Mouse (Mus musculus): ENCODE data around the gene Stard8. TPM values are rescaled to one million over a fixed set of nuclear protein-coding genes. Genes with fewer than 3 reads are reported as not detected.

Gene Stard8
- total and polyA plus RNA-seq, 3 experiments, result 0.39 to 2.3 TPM; not detected in 1

DNA sequence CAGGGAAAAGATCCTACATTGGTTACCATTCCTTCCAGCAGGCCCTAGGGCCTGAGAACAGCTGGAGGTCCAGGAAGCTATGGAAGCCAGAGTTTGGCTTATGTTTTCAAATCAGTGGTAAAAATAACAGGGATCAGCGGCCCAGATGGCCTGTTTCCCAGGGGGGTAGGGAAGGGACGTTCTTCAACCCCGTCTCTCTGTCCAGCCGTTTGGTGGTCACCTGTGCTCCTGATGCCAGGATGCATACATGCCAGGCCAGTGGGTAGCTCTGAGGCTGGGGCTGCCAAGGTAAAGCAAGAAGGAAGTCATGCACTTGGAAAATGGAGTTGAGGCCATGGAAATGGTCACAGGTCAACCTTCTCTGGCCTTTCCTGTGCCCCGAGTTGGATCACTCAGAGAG lies 7.5 kb downstream of the Stard8 start:
- DNase-seq (ENCODE audit: low read depth, low spot score), result no peak
- TF ChIP-seq MYB (IDR thresholded peaks at IDR 0.05; ENCODE audit: low read depth, low read length) (no peak), ZNF384 (IDR thresholded peaks at IDR 0.05; ENCODE audit: low read depth, low read length) (no peak), E2F4 (IDR thresholded peaks at IDR 0.05; ENCODE audit: borderline replicate concordance, low read depth, low read length) (no peak), MXI1 (IDR thresholded peaks at IDR 0.05; ENCODE audit: low read depth, low read length) (no peak), TBP (IDR thresholded peaks at IDR 0.05; ENCODE audit: low read depth, low read length) (no peak), SIN3A (IDR thresholded peaks at IDR 0.05; ENCODE audit: low read length) (no peak)
- no peak overlapping the region for H3K27ac ChIP-seq (ENCODE audit: control insufficient read depth, low read depth, low read length)
- no peaks in the 10 kb centered on the region for H3K27me3 ChIP-seq (ENCODE audit: control insufficient read depth in 1 of 2, insufficient read depth in 2 of 2, low read length in 2 of 2)
- no peak overlapping the region for H3K4me3 ChIP-seq (ENCODE audit: control insufficient read depth in 1 of 2, insufficient read depth in 1 of 2, low read depth in 2 of 2, low read length in 2 of 2)
- no peaks in the 10 kb centered on the region for H3K36me3 ChIP-seq (ENCODE audit: control insufficient read depth in 1 of 2, insufficient read depth in 2 of 2, low read length in 2 of 2)
- H3K9ac ChIP-seq (ENCODE audit: control insufficient read depth, low read depth, low read length, poor library complexity, severe bottlenecking), result no peak overlapping the region
- H3K9me3 ChIP-seq (replicated peaks; ENCODE audit: insufficient read depth, low read length), result no peaks in the 10 kb centered on the region
- no peaks in the 10 kb centered on the region for H3K4me1 ChIP-seq (ENCODE audit: control insufficient read depth in 1 of 2, insufficient read depth in 2 of 2, low read length in 2 of 2)
- H3K79me2 ChIP-seq (ENCODE audit: control insufficient read depth, insufficient read depth, low read length, poor library complexity), result no peaks in the 10 kb centered on the region

DNA sequence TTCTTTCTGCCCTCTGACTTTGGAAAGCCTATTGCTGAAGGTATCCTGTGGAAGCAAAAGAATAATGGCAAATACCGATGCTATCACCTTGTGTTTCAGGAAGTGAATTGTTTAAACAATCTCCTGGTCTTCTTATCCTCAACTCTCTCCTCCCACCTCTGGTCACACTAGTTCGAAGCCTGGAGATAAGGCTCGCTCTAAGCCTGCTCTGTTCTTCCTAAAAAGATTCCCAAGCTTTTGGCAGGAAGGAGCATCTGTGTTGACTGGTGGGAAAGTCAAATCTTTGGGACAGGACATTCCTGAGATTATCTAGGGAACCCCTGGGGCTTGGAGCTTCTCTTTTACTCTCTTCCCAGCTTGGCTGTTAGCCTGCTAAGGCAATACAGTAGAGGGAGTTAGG lies 8.2 kb downstream of the Stard8 start:
- no peaks in the 10 kb centered on the region for H3K4me1 ChIP-seq (ENCODE audit: control insufficient read depth in 1 of 2, insufficient read depth in 2 of 2, low read length in 2 of 2)
- H3K79me2 ChIP-seq (ENCODE audit: control insufficient read depth, insufficient read depth, low read length, poor library complexity), result no peaks in the 10 kb centered on the region
- TF ChIP-seq KAT2A (conservative IDR thresholded peaks at IDR 0.05; ENCODE audit: low read depth, low read length) (no peak), USF2 (IDR thresholded peaks at IDR 0.05; ENCODE audit: borderline replicate concordance in 1 of 2, insufficient read depth in 1 of 2, low read depth in 1 of 2, low read length in 2 of 2) (no peak), NELFE (IDR thresholded peaks at IDR 0.05; ENCODE audit: low read depth, low read length) (no peak), ZNF384 (IDR thresholded peaks at IDR 0.05; ENCODE audit: low read depth, low read length) (no peak), RCOR1 (IDR thresholded peaks at IDR 0.05; ENCODE audit: low read depth, low read length) (no peak), ZC3H11A (IDR thresholded peaks at IDR 0.05; ENCODE audit: low read depth, low read length) (no peak), ELF1 (IDR thresholded peaks at IDR 0.05; ENCODE audit: low read depth, low read length) (no peak), GABPA (IDR thresholded peaks at IDR 0.05; ENCODE audit: low read depth, low read length) (no peak), MAZ (IDR thresholded peaks at IDR 0.05; ENCODE audit: low read depth, low read length) (no peak), POLR2A (IDR thresholded peaks at IDR 0.05; ENCODE audit: control insufficient read depth in 1 of 2, insufficient read depth in 1 of 2, low read depth in 1 of 2, low read length in 2 of 2, poor library complexity in 1 of 2) (no peak), GATA1 (IDR thresholded peaks at IDR 0.05; ENCODE audit: low read depth, low read length) (no peak)
- H3K9me3 ChIP-seq (replicated peaks; ENCODE audit: insufficient read depth, low read length), result no peaks in the 10 kb centered on the region
- no peaks in the 10 kb centered on the region for H3K27me3 ChIP-seq (ENCODE audit: control insufficient read depth in 1 of 2, insufficient read depth in 2 of 2, low read length in 2 of 2)
- H3K27ac ChIP-seq (ENCODE audit: control insufficient read depth, low read depth, low read length), result no peak overlapping the region
- no peaks in the 10 kb centered on the region for H3K36me3 ChIP-seq (ENCODE audit: control insufficient read depth in 1 of 2, insufficient read depth in 2 of 2, low read length in 2 of 2)
- no peak overlapping the region for H3K9ac ChIP-seq (ENCODE audit: control insufficient read depth, low read depth, low read length, poor library complexity, severe bottlenecking)
- DNase-seq (ENCODE audit: low read depth, low spot score), result no peak
- H3K4me3 ChIP-seq (ENCODE audit: control insufficient read depth in 1 of 2, insufficient read depth in 1 of 2, low read depth in 2 of 2, low read length in 2 of 2), result no peak overlapping the region

DNA sequence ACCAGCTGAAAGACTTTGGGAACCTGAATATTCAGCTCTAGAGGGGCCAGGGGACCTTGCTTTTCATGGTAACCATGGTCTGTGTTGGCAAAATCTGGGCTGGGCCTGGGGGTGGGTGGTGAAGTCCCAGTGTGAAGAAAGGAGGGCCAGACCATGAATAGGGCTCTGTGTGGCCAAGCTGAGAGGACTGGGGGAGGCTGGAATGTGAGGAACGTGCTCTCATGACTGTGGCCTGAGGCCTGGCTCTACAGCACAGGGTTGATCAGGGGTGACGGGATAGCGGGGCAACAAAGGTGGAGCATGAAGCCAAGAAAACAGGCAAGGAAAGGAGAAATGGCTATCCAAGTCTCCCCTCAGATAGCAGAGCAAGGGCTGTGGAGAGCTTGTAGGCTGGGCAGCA lies 9.4 kb downstream of the Stard8 start:
- H3K4me1 ChIP-seq (ENCODE audit: control insufficient read depth in 1 of 2, insufficient read depth in 2 of 2, low read length in 2 of 2), result no peaks in the 10 kb centered on the region
- H3K9ac ChIP-seq (ENCODE audit: control insufficient read depth, low read depth, low read length, poor library complexity, severe bottlenecking), result no peak overlapping the region
- no peaks in the 10 kb centered on the region for H3K79me2 ChIP-seq (ENCODE audit: control insufficient read depth, insufficient read depth, low read length, poor library complexity)
- DNase-seq (ENCODE audit: low read depth, low spot score), result no peak
- no peaks in the 10 kb centered on the region for H3K9me3 ChIP-seq (replicated peaks; ENCODE audit: insufficient read depth, low read length)
- no peaks in the 10 kb centered on the region for H3K27me3 ChIP-seq (ENCODE audit: control insufficient read depth in 1 of 2, insufficient read depth in 2 of 2, low read length in 2 of 2)
- no peaks in the 10 kb centered on the region for H3K36me3 ChIP-seq (ENCODE audit: control insufficient read depth in 1 of 2, insufficient read depth in 2 of 2, low read length in 2 of 2)
- H3K27ac ChIP-seq (ENCODE audit: control insufficient read depth, low read depth, low read length), result no peak overlapping the region
- no peak overlapping the region for H3K4me3 ChIP-seq (ENCODE audit: control insufficient read depth in 1 of 2, insufficient read depth in 1 of 2, low read depth in 2 of 2, low read length in 2 of 2)
- TF ChIP-seq ZC3H11A (IDR thresholded peaks at IDR 0.05; ENCODE audit: low read depth, low read length), result no peak
- TF ChIP-seq TAL1 (IDR thresholded peaks at IDR 0.05; ENCODE audit: low read length), result no peak
- no peak for TF ChIP-seq BHLHE40 (IDR thresholded peaks at IDR 0.05; ENCODE audit: borderline replicate concordance, low read depth, low read length)
- TF ChIP-seq ELF1 (IDR thresholded peaks at IDR 0.05; ENCODE audit: low read depth, low read length), result no peak
- TF ChIP-seq USF1 (IDR thresholded peaks at IDR 0.05; ENCODE audit: low read depth, low read length), result no peak
- TF ChIP-seq ZMIZ1 (IDR thresholded peaks at IDR 0.05; ENCODE audit: low read depth, low read length), result no peak
- TF ChIP-seq POLR2AphosphoS5 (IDR thresholded peaks at IDR 0.05; ENCODE audit: borderline replicate concordance, low read depth, low read length), result no peak

Data from MEL (cell line).